Mouse (Mus musculus): ENCODE data around the gene Stox1. TPM values are rescaled to one million over a fixed set of nuclear protein-coding genes. Genes with fewer than 3 reads are reported as not detected.
"Not testable (repeated sequence)": the region's sequence is repeated elsewhere in the genome, so short reads cannot be mapped to it uniquely, and the experiment has no call there.

Gene Stox1
- 0.92 and 1.1 TPM in 2 replicates for polyA plus RNA-seq (2015; fragmentation: Nextera tagmentation; extraction: Ambion mirVana)

DNA sequence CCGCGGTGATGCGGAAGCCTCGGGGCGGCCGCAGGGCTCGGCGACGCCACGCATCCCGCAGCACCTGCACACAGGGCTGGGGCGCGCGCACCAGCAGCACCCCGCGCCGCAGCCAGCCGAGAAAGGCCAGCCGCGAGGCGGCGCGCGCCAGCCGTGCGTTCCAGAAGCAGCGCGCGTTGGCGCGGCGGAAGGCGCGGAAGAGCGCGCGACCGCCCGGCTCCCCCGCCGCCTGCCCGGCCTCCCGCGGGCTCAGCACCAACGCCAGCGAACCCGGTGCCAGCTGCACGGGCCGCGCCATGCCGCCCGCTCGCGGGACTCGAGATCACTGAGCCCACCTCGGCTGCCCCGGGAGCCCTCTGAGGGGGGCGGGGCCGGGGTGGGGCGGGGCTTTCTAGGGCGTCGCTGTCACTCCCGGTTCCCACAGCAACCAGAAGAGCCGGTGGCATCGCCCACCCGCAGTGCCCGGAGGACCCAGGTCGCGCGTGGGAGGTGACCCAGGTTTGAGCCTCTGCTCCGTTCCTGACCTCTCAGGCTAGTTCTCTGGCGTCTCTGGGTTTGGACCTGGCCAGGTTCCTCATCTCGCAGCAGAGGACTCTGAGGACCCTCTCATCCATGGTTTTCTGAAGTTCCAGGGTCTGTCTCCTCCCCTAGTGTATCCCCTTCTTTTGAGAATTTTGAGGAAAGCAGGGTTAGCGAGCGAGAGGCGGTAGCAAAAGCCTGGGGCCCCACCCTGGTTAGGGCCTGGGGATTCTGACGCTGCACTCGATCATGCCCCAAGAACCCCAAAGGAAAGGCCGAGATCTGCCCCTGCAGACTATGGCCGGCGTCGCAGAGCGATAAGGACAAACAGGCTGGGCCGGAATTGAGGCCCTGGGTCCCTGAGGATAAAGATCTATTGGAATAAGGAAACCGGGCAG, at the start of gene Stox1:
Gene Stox1 (minus strand): TSS at position 358 of the 917 bp plus-strand sequence.
- Histone ChIP-seq H3K9ac (peak within 1 kb of the TSS; percentile 84), H3K4me2 (peak within 1 kb of the TSS; percentile 96), H3K27ac (replicated peaks) (no peak within 1 kb of the TSS), H3K4me3 (peak within 1 kb of the TSS; percentile 72), H3K9me3 (no peaks in the 10 kb centered on the region), H3K36me3 (no peaks in the 10 kb centered on the region), H3K27me3 (replicated peaks) (peaks cover 45% of the 10 kb centered on the region), H3K4me1 (peaks cover 12% of the 10 kb centered on the region)
- peak; percentile 55; the same call in 1 of the 2 replicates for ATAC-seq (ENCODE audit: extremely low read depth, insufficient number of reproducible peaks, low FRiP score, low TSS enrichment)
- WGBS: 1% methylated on average over 73 of the region's 85 CpGs

DNA sequence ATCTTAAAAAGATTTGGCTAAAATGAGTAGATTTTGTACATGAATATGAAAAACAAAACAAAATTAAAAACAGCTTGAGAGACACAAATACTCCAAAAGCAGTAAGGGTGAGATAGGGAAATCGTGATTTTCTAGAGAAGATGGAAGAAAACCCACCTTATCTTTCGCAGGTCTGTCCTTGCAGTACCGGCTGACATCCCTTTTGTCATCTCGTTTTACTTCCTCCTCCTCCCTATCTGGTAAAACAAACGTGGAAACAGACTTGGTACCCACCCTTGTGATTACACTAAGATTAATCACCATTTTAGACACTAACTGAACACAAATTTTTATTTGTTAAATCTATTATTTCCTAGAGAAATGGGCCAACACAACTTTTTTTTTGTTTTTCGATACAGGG, 24.9 kb upstream of the Stox1 start:
- no peak overlapping the region for H3K27ac ChIP-seq (replicated peaks)
- no peaks in the 10 kb centered on the region for H3K4me1 ChIP-seq
- no peaks in the 10 kb centered on the region for H3K9me3 ChIP-seq
- H3K4me2 ChIP-seq: no peak overlapping the region
- no peak overlapping the region for H3K9ac ChIP-seq
- 76% methylated on average over 6 of the region's 6 CpGs for WGBS
- ATAC-seq (ENCODE audit: extremely low read depth, insufficient number of reproducible peaks, low FRiP score, low TSS enrichment): no peak
- H3K27me3 ChIP-seq (replicated peaks): no peaks in the 10 kb centered on the region
- H3K4me3 ChIP-seq: no peak overlapping the region
- peaks cover 98% of the 10 kb centered on the region for H3K36me3 ChIP-seq

DNA sequence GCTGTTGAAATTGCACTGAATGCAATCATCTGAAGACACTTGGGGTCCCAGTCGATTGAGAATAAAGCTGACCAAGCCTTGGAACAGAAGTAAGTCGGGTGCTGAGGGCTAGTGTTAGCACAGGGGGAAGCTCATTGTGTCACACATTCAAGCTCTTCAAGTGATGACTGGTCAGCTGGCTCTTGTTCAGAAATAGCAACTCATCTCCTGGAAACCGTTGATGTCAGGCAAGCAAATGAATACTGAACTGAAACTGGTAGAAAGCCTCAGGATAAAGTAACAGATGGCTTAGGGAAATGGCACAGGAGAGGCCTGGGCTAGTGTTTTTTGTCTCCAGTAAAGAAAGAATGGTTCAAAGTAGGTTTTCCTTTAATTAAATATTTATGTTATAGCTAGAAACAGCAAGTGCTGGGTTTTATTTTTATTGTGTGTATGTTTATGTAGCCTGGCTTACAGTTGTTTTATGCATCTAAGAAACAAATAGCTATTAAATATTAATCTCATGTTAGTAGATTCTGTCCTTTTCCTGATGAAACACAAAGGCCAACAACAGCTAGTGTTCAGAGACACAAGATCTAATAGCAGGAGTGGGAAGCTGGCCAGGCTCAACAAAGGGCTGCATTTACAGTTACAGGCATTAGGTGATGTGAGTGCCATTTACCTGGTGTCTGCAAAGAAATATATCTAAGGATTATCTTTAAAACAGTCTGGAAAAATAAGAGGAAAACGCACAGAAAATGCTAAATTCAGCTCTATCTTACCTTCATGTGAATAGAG, 14.2 kb upstream of the Stox1 start:
- peak overlapping the region; percentile 74 for H3K27ac ChIP-seq (replicated peaks)
- no peaks in the 10 kb centered on the region for H3K9me3 ChIP-seq
- WGBS: 51% methylated on average over 4 of the region's 4 CpGs
- H3K4me3 ChIP-seq: no peak overlapping the region
- peaks cover 8% of the 10 kb centered on the region for H3K4me1 ChIP-seq
- H3K36me3 ChIP-seq: peaks cover 48% of the 10 kb centered on the region
- H3K27me3 ChIP-seq (replicated peaks): no peaks in the 10 kb centered on the region
- no peak overlapping the region for H3K9ac ChIP-seq
- H3K4me2 ChIP-seq: no peak overlapping the region
- ATAC-seq (ENCODE audit: extremely low read depth, insufficient number of reproducible peaks, low FRiP score, low TSS enrichment): peak; percentile 51; the same call in 1 of the 2 replicates

DNA sequence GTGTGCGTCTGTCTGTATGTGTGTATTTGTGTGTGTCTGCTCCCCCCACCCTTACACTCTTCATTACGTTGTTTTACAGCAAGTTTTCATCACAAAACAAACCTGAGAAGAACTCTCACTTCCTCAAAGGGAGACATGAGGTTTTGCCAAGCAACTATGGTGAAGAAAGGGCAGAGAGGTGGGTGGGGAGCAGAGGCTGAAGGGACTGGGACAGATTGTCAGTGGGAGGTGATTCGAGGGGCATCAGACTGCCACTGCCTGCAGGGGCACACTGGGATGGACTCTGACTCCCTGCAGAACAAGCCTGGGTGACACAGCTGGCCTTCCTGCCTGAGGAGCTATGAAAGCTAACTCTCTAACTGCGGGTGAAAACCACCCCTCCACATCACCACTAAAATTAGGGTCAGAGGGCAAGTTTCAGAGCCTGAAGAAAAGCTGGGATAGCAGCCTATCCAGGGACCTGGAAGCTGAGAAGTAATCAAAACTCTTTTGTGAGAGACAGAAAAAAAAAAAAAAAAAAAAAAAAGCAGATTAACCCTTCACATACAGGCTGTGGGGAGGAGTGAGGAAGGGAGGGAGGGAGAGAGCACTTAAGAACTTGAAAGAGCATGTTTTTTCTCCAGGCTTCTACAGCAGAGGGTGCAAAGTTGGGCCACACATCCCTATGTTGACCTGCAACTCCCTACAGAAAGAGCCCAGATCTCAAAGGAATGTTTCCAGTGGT, 11.2 kb upstream of the Stox1 start:
- WGBS: 43% methylated on average over 4 of the region's 4 CpGs
- Histone ChIP-seq H3K27me3 (replicated peaks) (no peaks in the 10 kb centered on the region), H3K4me2 (no peak overlapping the region), H3K36me3 (peaks cover 25% of the 10 kb centered on the region), H3K9ac (no peak overlapping the region), H3K9me3 (no peaks in the 10 kb centered on the region), H3K4me3 (no peak overlapping the region), H3K4me1 (peaks cover 8% of the 10 kb centered on the region), H3K27ac (replicated peaks) (no peak overlapping the region)
- ATAC-seq (ENCODE audit: extremely low read depth, insufficient number of reproducible peaks, low FRiP score, low TSS enrichment): no peak

- H3K9me3 ChIP-seq: no peaks in the 10 kb centered on the region
- no peak for ATAC-seq (ENCODE audit: extremely low read depth, insufficient number of reproducible peaks, low FRiP score, low TSS enrichment)
- H3K27ac ChIP-seq (replicated peaks): no peak overlapping the region
- H3K4me3 ChIP-seq: no peak overlapping the region
- 60% methylated on average over 10 of the region's 10 CpGs for WGBS
- peaks cover 6% of the 10 kb centered on the region for H3K4me1 ChIP-seq
- H3K4me2 ChIP-seq: no peak overlapping the region
- no peak overlapping the region for H3K9ac ChIP-seq
- no peaks in the 10 kb centered on the region for H3K36me3 ChIP-seq
- peaks cover 10% of the 10 kb centered on the region for H3K27me3 ChIP-seq (replicated peaks)
Observed at GRCm38 (mm10) chr10:62730826-62731225, 4.9 kb upstream of the Stox1 start.

GRCm38 (mm10) chr10:62724936-62725335, 992 bp downstream of the Stox1 start:
- Histone ChIP-seq H3K4me1 (peaks cover 12% of the 10 kb centered on the region), H3K27ac (replicated peaks) (no peak overlapping the region), H3K36me3 (no peaks in the 10 kb centered on the region), H3K4me2 (peak overlapping the region; percentile 96), H3K4me3 (peak overlapping the region; percentile 72), H3K9me3 (no peaks in the 10 kb centered on the region), H3K27me3 (replicated peaks) (peaks cover 45% of the 10 kb centered on the region), H3K9ac (no peak overlapping the region)
- WGBS: 26% methylated on average over 7 of the region's 7 CpGs
- no peak for ATAC-seq (ENCODE audit: extremely low read depth, insufficient number of reproducible peaks, low FRiP score, low TSS enrichment)

DNA sequence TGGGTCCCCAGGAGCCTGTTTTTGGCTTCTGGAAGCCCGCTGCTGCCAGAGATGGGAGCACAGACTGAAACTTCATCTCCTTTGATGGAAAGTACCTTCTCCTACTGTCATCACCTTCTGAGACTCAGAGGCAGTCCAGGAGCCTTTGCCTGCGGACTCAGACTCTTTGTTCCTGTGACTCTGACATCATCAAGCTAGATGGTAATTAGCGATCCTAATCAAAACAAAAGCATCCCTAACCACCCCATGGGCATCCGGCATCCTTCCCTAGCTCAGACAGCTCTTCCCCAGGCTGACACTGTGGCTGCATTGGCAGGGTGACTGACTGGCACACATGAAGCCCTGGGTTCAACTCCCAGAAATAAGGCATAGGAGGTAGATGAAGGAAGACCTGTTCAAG, 3.2 kb downstream of the Stox1 start:
- Histone ChIP-seq H3K4me1 (peaks cover 12% of the 10 kb centered on the region), H3K36me3 (no peaks in the 10 kb centered on the region), H3K27me3 (replicated peaks) (peaks cover 45% of the 10 kb centered on the region), H3K9me3 (no peaks in the 10 kb centered on the region; the same call in 1 of the 2 replicates), H3K4me3 (no peak overlapping the region), H3K9ac (no peak overlapping the region), H3K4me2 (no peak overlapping the region), H3K27ac (replicated peaks) (no peak overlapping the region)
- WGBS: 18% methylated on average over 4 of the region's 4 CpGs
- ATAC-seq (ENCODE audit: extremely low read depth, insufficient number of reproducible peaks, low FRiP score, low TSS enrichment): no peak

GRCm38 (mm10) chr10:62720574-62720973, 5.4 kb downstream of the Stox1 start:
- H3K9ac ChIP-seq; H3K4me1 ChIP-seq; H3K36me3 ChIP-seq; H3K27ac ChIP-seq (replicated peaks); H3K4me3 ChIP-seq; ATAC-seq (ENCODE audit: extremely low read depth, insufficient number of reproducible peaks, low FRiP score, low TSS enrichment); H3K4me2 ChIP-seq; H3K9me3 ChIP-seq: not testable (repeated sequence)
- 80% methylated on average over 8 of the region's 8 CpGs for WGBS
- peaks cover 35% of the 10 kb centered on the region for H3K27me3 ChIP-seq (replicated peaks)

DNA sequence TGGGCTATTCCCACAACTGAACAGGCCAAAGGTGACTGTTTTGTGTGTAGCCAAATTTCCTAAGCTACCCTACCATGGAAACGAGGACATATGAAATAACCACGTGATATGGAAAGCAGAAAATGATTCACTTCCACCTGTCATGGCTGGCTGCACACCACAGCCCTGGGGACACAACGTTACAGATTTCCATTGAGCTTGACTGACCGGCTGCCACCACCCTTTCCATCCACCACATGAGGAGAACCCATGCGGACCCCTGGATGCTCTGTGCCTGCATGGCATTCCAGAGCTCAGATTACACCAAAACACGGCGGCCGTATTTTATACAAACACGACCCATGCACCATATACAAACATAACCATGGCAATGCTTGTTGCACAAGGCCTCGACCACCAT, 12.5 kb downstream of the Stox1 start:
- H3K9me3 ChIP-seq: no peaks in the 10 kb centered on the region; the same call in 1 of the 2 replicates
- no peak overlapping the region for H3K9ac ChIP-seq
- no peaks in the 10 kb centered on the region for H3K36me3 ChIP-seq
- no peak overlapping the region for H3K4me2 ChIP-seq
- no peaks in the 10 kb centered on the region for H3K4me1 ChIP-seq
- no peak overlapping the region for H3K4me3 ChIP-seq
- no peak overlapping the region for H3K27ac ChIP-seq (replicated peaks)
- WGBS: 71% methylated on average over 10 of the region's 10 CpGs
- ATAC-seq (ENCODE audit: extremely low read depth, insufficient number of reproducible peaks, low FRiP score, low TSS enrichment): no peak
- H3K27me3 ChIP-seq (replicated peaks): no peaks in the 10 kb centered on the region

GRCm38 (mm10) chr10:62703579-62703978, 22.3 kb downstream of the Stox1 start:
- Histone ChIP-seq H3K9ac (no peak overlapping the region), H3K4me2 (no peak overlapping the region), H3K27me3 (replicated peaks) (no peaks in the 10 kb centered on the region), H3K4me1 (no peaks in the 10 kb centered on the region), H3K36me3 (no peaks in the 10 kb centered on the region), H3K27ac (replicated peaks) (no peak overlapping the region), H3K4me3 (no peak overlapping the region), H3K9me3 (no peaks in the 10 kb centered on the region)
- ATAC-seq (ENCODE audit: extremely low read depth, insufficient number of reproducible peaks, low FRiP score, low TSS enrichment): no peak
- WGBS: 67% methylated on average over 4 of the region's 4 CpGs

GRCm38 (mm10) chr10:62702436-62702835, 23.5 kb downstream of the Stox1 start:
- Histone ChIP-seq H3K27me3 (replicated peaks) (no peaks in the 10 kb centered on the region), H3K4me3 (no peak overlapping the region), H3K4me1 (no peaks in the 10 kb centered on the region), H3K9me3 (no peaks in the 10 kb centered on the region), H3K36me3 (no peaks in the 10 kb centered on the region), H3K9ac (no peak overlapping the region), H3K27ac (replicated peaks) (no peak overlapping the region), H3K4me2 (no peak overlapping the region)
- WGBS: 64% methylated on average over 4 of the region's 4 CpGs
- ATAC-seq (ENCODE audit: extremely low read depth, insufficient number of reproducible peaks, low FRiP score, low TSS enrichment): no peak
